Mouse (Mus musculus): ENCODE results near the gene Slc7a15.

The Slc7a15 gene

DNA sequence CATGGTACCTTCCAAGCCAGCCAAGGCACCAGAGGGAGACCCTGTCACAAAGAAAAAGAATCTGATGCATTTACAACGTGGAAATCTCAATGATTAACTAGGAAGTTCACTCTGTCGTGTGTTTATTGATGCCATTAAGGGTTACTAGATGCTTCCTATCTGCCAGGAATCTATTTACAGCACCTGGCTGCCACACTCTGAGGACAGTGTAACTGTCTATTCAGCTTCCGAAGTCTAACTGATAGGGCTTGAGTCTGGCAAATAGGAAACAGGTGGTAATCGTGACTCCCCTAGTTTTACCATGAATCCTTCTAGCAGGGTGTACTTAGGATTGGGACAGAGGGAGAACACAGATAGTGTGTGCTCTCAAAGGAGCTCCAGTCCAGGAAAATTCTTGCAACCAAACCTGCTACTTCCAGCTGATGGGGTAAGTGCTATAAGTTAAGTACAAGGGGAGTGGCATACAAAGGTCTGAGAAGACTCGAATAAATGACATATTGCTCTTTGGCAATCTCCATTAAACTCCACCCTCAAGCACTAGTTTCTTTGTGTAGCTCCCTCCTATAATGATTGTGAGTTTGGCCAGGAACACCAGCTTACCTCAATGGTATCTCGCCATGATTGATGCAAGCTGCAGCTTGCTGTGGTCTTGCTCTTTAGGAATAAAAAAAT is 88.4 kb downstream of the Slc7a15 start:
- no peak for DNase-seq (ENCODE audit: low read depth in 1 of 2, low spot score in 2 of 2)

- DNase-seq (ENCODE audit: low read depth in 1 of 2, low spot score in 2 of 2), result peak in 1 of 2 experiments; percentile 27
Measured at GRCm38 (mm10) chr12:8509693-8510092, 89.2 kb downstream of the Slc7a15 start.

GRCm38 (mm10) chr12:8506954-8507707 is 91.7 kb downstream of the Slc7a15 start:
- peak in 1 of 2 experiments; percentile 29 for DNase-seq (ENCODE audit: low read depth in 1 of 2, low spot score in 2 of 2)

- DNase-seq (ENCODE audit: low read depth in 1 of 2, low spot score in 2 of 2), result no peak
Measured at GRCm38 (mm10) chr12:8504131-8504530, 94.7 kb downstream of the Slc7a15 start.

- DNase-seq (ENCODE audit: low read depth in 1 of 2, low spot score in 2 of 2), result no peak
Measured at GRCm38 (mm10) chr12:8502546-8502945, 96.3 kb downstream of the Slc7a15 start.

- DNase-seq (ENCODE audit: low read depth in 1 of 2, low spot score in 2 of 2), result no peak
Measured at GRCm38 (mm10) chr12:8501571-8502305, 97.1 kb downstream of the Slc7a15 start.

DNA sequence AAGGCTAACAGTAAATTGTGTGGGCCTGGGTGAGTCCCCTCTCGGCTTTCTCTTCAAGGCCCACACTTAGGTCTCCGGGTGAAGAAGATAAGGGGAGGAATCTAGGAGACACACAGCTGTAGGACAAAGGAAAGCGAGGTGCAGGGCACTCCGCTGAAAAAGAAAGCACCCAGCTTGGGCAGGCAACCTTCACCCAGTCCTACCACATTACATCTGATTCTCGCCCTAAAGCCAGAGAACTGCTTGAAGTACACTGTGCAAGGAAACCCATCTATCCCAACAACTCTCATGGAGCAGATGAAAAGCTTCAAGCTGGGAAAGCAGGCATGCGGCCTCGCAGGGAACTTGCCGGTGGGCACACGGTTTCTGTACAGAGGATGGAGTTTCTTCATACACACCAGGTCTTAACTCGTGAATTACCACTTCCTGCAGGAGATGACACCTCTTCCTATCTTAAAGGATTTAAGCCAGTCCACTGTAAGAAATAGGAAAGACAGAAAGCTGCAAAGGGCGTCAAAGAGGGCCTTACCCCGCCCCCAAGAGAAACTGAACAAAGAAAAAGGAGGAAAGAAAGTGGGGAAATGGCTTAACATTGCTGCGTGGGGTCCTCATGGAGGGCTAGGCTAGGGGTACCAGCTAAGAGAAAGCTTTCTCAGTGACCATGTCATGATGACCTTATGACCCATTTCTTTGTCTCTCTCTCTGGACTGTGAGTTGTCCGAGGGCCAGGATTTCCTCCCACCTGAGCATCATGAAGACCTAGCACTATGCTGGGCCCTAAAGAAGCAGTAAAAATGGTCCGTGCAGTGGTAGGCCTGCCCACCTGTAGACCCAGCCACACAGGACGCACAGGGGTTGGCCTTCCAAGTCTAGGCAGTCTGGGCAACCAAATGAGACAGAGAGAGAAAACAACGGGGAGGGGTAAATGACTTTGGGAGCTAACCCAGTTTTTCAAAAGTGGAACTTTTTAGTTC is 98.0 kb downstream of the Slc7a15 start:
- DNase-seq (ENCODE audit: low read depth in 1 of 2, low spot score in 2 of 2), result no peak

DNA sequence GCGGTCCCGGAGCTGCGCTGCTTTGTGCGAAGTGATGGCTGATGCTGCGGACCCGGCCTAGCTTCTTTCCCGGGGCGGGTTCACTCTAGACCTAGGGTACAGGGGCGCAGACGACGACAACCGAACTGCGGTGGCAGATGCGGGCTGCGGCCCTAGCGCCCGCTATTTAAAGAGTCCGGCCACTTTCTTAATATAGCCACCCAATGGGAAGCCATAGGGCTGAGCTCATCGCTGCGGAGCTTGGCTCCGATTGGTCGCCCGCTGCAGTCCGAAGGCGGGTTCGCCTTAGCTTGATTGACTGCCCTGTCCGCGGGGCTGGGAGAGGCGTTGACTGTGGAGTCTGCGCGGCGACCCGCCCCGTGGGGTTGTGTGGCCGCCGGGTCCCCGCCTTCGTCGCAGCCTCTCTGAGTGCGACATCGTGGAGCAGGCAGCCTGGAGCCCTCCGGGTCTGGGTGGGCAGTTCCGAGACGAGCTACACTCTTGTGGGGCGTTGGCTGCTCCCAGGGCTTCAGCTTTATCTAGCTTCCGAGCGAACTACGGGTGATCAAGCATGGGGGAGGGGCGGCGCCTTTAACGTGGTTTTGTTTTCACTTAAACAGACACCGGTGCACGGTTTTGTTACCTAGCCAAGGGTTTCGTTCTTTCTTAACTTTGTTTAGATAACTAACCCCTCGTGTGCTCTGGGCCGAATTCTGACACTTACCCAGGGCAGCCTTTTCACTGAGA is 98.8 kb downstream of the Slc7a15 start, which contains the start of gene Rhob:
Gene Rhob (minus strand): TSS at position 139 of the 726 bp plus-strand sequence.
- DNase-seq (ENCODE audit: low read depth in 1 of 2, low spot score in 2 of 2), result peak; percentile 92 to 94

- peak in 1 of 2 experiments; percentile 53 for DNase-seq (ENCODE audit: low read depth in 1 of 2, low spot score in 2 of 2)
Measured at GRCm38 (mm10) chr12:8499001-8499870, 99.6 kb downstream of the Slc7a15 start.

DNA sequence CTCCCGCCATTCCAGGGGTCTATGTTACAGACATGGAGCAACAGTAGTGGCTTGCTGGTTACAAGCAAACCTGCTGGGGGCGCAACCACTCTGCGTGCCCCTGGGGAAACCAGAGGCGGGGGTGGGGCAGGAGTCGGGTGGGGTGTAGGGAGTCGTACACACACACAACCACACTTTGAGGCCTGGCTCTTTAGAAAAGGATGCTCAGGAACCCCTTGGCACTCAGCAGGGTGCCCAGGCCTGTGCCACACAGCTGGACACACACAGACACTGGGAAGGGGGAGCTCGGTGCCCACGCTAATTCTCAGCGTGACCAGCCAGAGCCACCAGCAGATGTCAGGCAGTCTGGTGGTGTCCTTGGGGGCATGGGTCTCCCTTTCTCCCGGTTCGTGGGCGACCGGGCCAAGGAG is 100.3 kb downstream of the Slc7a15 start:
- DNase-seq (ENCODE audit: low read depth in 1 of 2, low spot score in 2 of 2), result no peak

GRCm38 (mm10) chr12:8498148-8498571 is 100.7 kb downstream of the Slc7a15 start:
- DNase-seq (ENCODE audit: low read depth in 1 of 2, low spot score in 2 of 2), result no peak

DNA sequence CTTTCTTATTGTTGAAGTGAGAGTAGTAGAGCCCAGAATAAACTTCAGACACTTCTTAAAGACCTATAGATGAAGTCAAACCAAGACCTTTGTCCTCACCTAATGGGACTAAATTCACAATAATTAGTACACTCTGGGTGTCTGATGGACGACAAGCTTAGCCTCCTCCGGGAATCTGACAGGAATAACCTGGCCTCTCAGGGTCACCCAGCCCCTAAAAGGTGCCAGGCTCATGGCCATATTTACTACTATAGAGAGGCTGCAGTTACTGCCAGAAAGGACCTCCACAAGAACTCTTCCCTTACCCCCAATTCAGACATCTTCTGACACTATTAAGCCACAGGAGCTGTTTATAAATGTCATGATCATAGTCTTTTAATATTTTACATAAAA is 101.6 kb downstream of the Slc7a15 start:
- no peak for DNase-seq (ENCODE audit: low read depth in 1 of 2, low spot score in 2 of 2)

DNA sequence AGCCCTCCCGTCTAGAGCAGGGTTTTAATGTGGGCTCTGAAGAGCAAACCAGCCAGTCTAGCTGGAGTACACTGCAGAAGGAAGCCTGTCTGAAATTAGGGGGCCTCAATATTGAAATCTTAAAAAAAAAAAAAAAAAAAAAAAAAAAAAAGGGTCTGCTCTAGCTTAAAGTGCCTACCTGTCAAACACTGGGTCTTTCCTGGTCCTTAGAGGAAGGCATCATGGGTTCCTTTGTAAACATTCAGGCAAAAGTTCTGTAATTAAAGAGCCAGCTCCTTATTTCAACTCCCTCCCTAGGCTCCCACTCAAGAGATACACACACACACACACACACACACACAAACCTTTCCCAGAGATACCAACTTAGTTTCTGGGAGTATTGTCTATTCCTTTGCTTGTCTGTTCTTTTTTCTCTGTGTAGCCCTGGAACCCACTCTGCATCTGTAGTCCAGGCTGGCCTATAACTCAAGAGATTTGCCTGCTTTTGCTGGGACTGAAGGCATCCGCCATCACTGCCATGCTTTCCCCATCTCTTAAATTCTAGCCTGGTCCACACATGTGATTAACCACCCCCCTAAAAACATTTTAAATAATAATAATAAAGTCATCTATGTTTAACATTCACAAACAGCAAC is 102.1 kb downstream of the Slc7a15 start:
- DNase-seq (ENCODE audit: low read depth in 1 of 2, low spot score in 2 of 2), result no peak

DNA sequence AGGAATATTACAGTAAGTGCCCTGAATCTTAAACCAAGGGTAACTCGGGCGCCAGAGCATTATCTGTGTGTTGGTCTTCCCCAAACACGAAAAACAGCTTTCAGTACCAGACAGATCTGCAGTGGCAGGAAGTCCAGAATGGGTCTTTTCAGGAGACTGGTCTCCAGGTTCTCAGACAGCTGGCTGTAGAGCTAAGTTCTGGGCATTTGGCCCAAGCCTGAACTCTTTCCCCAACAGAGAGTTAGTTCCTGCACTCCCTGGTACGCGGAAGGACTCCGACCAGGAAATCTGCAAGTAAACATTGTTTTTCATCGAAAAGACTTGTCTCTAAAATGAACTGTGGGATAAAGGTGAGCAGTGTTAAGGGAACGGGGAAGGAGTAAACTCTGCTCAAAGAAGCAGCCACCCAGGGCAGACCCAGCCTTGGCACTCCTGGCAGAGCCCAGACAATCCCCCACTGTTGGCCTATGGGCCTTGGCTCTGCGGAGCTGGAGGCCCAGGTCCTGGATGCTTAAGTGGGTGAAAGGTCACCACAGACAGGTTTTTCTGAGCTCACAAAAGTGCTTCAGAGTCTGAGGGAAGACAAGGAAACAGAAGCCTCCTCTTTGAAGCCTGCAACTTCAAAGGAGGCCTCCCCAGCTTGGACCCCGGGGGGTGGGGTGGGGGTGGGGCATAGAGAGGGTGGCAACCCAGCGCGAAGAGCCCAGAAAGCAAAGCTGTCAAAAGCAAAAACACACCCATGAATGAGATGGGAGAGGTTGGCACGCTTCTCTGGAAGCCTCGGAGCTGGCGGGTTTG is 102.8 kb downstream of the Slc7a15 start:
- no peak for DNase-seq (ENCODE audit: low read depth in 1 of 2, low spot score in 2 of 2)

DNA sequence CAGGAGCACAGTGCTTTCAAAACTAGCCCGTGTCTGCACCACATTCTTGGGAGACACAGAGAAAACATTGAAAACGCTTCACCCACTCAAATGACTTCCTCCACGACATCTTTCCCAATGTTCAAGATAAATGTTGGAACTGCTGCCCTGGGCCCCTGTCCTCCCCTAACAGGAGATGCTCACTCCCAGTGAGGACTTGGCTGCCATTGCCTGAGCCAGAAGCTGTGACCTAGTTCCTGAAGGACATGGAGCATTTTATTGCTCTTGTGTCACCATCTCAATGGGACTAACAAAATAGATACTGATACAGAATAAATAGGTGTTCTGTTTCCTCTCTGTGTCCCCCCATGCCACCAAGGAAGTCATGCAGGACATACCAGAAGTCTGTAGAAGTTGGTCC is 104.2 kb downstream of the Slc7a15 start:
- DNase-seq (ENCODE audit: low read depth in 1 of 2, low spot score in 2 of 2), result no peak

- DNase-seq (ENCODE audit: low read depth in 1 of 2, low spot score in 2 of 2), result no peak
Measured at GRCm38 (mm10) chr12:8493386-8493785, 105.5 kb downstream of the Slc7a15 start.

DNA sequence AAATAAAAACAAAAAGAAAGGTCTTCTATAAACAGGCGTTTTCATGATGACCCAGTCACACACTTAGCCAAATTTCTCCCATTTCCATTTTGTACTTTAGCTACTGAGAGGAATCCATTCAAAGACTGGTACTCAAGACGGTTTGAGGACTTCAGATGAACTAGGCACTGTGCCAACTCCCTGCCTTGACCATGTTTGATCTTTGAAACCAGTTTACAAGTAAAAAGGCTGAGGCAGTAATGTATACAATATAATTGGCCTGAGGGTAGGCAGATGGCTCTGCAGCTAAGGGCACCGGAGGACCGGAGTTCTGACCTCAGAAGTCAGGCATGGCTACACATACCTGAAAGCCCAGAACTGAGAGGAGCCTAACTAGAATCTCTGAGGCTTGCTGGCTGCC is 109.8 kb downstream of the Slc7a15 start:
- DNase-seq (ENCODE audit: low read depth in 1 of 2, low spot score in 2 of 2), result no peak

DNA sequence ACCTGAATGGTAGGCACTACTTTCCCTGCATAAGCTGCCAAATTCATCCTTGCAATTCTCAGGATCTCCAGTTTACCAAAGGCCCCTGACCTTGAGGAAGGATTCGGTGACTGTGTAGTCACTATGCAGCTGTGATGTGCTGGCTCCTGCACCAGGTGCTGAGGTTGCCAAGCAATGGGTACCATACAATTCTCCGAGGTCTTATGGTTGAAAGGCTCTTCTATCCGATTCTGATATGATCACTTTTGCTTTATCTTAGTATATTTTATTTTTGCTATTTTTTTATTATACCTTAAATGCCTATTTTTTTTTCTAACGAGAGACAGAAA is 110.2 kb downstream of the Slc7a15 start:
- DNase-seq (ENCODE audit: low read depth in 1 of 2, low spot score in 2 of 2), result no peak

All from monocyte, adult 2 months (primary cell).